Mouse (Mus musculus): Measurements from ENCODE around the gene Cib1. TPM values are rescaled to one million over a fixed set of nuclear protein-coding genes. Genes with fewer than 3 reads are reported as not detected.
A peak's percentile ranks its signal among the peaks of the same experiment; 100 is the strongest.

The Cib1 gene
- total RNA-seq (2021), result 10 to 100 TPM; 18.1 to 22.5 TPM
- long read RNA-seq, experiment 1, transcript Cib1-201 (7 exons, 1,047 nt), result major isoform, 25 of 29 reads
- long read RNA-seq, experiment 1, partial matches to known transcripts, result 0 of 29 reads
- long read RNA-seq, experiment 1, other reads (novel, unspliced or antisense), result 3 of 29 reads
- long read RNA-seq, experiment 2, transcript Cib1-201 (7 exons, 1,047 nt), result major isoform, 22 of 27 reads
- long read RNA-seq, experiment 2, partial matches to known transcripts, result 0 of 27 reads
- long read RNA-seq, experiment 2, other reads (novel, unspliced or antisense), result 3 of 27 reads

- DNase-seq, result peak; percentile 98 to 99
- intact Hi-C loops (cut with DNase I), result no loop called here
Measured at GRCm38 (mm10) chr7:80232489-80233029, at the start of gene Cib1, which contains the start of gene Gdpgp1. Gene Cib1, minus strand, starts transcription at chr7:80232813. Gene Gdpgp1, plus strand, starts transcription at chr7:80232865.

- DNase-seq, result no peak
- intact Hi-C loops (cut with DNase I), result no loop called here
Measured at GRCm38 (mm10) chr7:80281646-80282045, 49.0 kb upstream of the Cib1 start.

- intact Hi-C loops (cut with DNase I), result no loop called here
- DNase-seq, result no peak
Measured at GRCm38 (mm10) chr7:80280998-80281397, 48.4 kb upstream of the Cib1 start.

- intact Hi-C loops (cut with DNase I), result no loop called here
- no peak for DNase-seq
Measured at GRCm38 (mm10) chr7:80280032-80280431, 47.4 kb upstream of the Cib1 start.

GRCm38 (mm10) chr7:80276374-80276773 is 43.8 kb upstream of the Cib1 start:
- no peak for DNase-seq
- intact Hi-C loops (cut with DNase I), result no loop called here

- no peak for DNase-seq
- intact Hi-C loops (cut with DNase I), result no loop called here
Measured at GRCm38 (mm10) chr7:80273456-80273855, 40.8 kb upstream of the Cib1 start.

- DNase-seq, result peak in 1 of 2 experiments; percentile 53
Measured at GRCm38 (mm10) chr7:80269751-80270255, 37.2 kb upstream of the Cib1 start.

GRCm38 (mm10) chr7:80268897-80269750 is 36.5 kb upstream of the Cib1 start, which contains the start of gene Vps33b:
Gene Vps33b, plus strand, starts transcription at chr7:80269649.
- intact Hi-C loops (cut with DNase I), result no loop called here

More at GRCm38 (mm10) chr7:80269751-80270255, 37.2 kb upstream of the Cib1 start:
- intact Hi-C loops (cut with DNase I), result no loop called here

GRCm38 (mm10) chr7:80267764-80268163 is 35.2 kb upstream of the Cib1 start:
- DNase-seq, result no peak
- intact Hi-C loops (cut with DNase I), result no loop called here

More at GRCm38 (mm10) chr7:80268897-80269750, 36.5 kb upstream of the Cib1 start, which contains the start of gene Vps33b:
- DNase-seq, result peak; percentile 94 to 96

GRCm38 (mm10) chr7:80264606-80265005 is 32.0 kb upstream of the Cib1 start:
- DNase-seq, result no peak
- intact Hi-C loops (cut with DNase I), result no loop called here

GRCm38 (mm10) chr7:80261372-80261990 is 28.9 kb upstream of the Cib1 start:
- intact Hi-C loops (cut with DNase I), result no loop called here

GRCm38 (mm10) chr7:80260625-80261371 is 28.2 kb upstream of the Cib1 start, which contains the start of gene Ngrn:
Gene Ngrn, plus strand, starts transcription at chr7:80261215.
- DNase-seq, result peak; percentile 80 to 88
- intact Hi-C loops (cut with DNase I), result no loop called here

More at GRCm38 (mm10) chr7:80261372-80261990, 28.9 kb upstream of the Cib1 start:
- no peak for DNase-seq

GRCm38 (mm10) chr7:80257706-80258105 is 25.1 kb upstream of the Cib1 start:
- no peak for DNase-seq
- intact Hi-C loops (cut with DNase I), result no loop called here

- DNase-seq, result no peak
- intact Hi-C loops (cut with DNase I), result no loop called here
Measured at GRCm38 (mm10) chr7:80255981-80256380, 23.4 kb upstream of the Cib1 start.

GRCm38 (mm10) chr7:80252886-80253285 is 20.3 kb upstream of the Cib1 start:
- DNase-seq, result no peak
- intact Hi-C loops (cut with DNase I), result no loop called here

- intact Hi-C loops (cut with DNase I), result no loop called here
- DNase-seq, result no peak
Measured at GRCm38 (mm10) chr7:80252437-80252836, 19.8 kb upstream of the Cib1 start.

GRCm38 (mm10) chr7:80246859-80247258 is 14.2 kb upstream of the Cib1 start:
- intact Hi-C loops (cut with DNase I), result no loop called here

GRCm38 (mm10) chr7:80246148-80246721 is 13.6 kb upstream of the Cib1 start, which contains the start of gene Ttll13:
Gene Ttll13, plus strand, starts transcription at chr7:80246376.
- DNase-seq, result peak; percentile 97 to 98
- intact Hi-C loops (cut with DNase I), result no loop called here

More at GRCm38 (mm10) chr7:80246859-80247258, 14.2 kb upstream of the Cib1 start:
- DNase-seq, result no peak

GRCm38 (mm10) chr7:80244851-80245250 is 12.2 kb upstream of the Cib1 start:
- intact Hi-C loops (cut with DNase I), result no loop called here
- no peak for DNase-seq

All from heart, postnatal 14 days (tissue).